Mouse (Mus musculus) small intestine, adult 2 months (tissue): ENCODE data around the gene Hydin. TPM values are rescaled to one million over a fixed set of nuclear protein-coding genes. Genes with fewer than 3 reads are reported as not detected.
"Not testable (repeated sequence)": the region's sequence is repeated elsewhere in the genome, so short reads cannot be mapped to it uniquely, and the experiment has no call there.

Experiments used
- H3K27ac ChIP-seq: fragments of 200-500 bp; 2 replicates; pipeline ENCODE4 v1.5.1; 2012; ENCODE audit warnings: low read depth, low read length, control low read depth, inconsistent platforms; ENCODE audit not compliant: insufficient read depth
- H3K27me3 ChIP-seq: fragments of 200-500 bp; 2 replicates; pipeline ENCODE4 v1.6.1; 2012; ENCODE audit warnings: mild to moderate bottlenecking, moderate library complexity, low read length, inconsistent platforms; ENCODE audit not compliant: control insufficient read depth, insufficient read depth
- H3K36me3 ChIP-seq: fragments of 200-500 bp; 2 replicates; pipeline ENCODE4 v1.6.1; 2012; ENCODE audit warnings: mild to moderate bottlenecking, low read length, control low read depth, inconsistent platforms; ENCODE audit not compliant: control insufficient read depth, insufficient read depth
- H3K4me1 ChIP-seq: fragments of 200-500 bp; 2 replicates; pipeline ENCODE4 v1.6.1; 2012; ENCODE audit warnings: low read length, inconsistent platforms, mixed read lengths; ENCODE audit not compliant: control insufficient read depth, insufficient read depth, insufficient read length
- H3K4me3 ChIP-seq: fragments of 200-500 bp; 2 replicates; pipeline ENCODE4 v1.5.1; 2012; ENCODE audit warnings: low read depth, mild to moderate bottlenecking, control low read depth, inconsistent platforms, low read length, moderate library complexity
- CTCF ChIP-seq: fragments of 200-500 bp; IDR thresholded peaks from 2 replicates; pipeline ENCODE4 v1.5.1; 2012; ENCODE audit warnings: low read depth, mild to moderate bottlenecking, control low read depth, inconsistent platforms, low read length, moderate library complexity, mixed read lengths; ENCODE audit not compliant: insufficient replicate concordance, insufficient read length; ENCODE audit errors: extremely low read depth
- POLR2A ChIP-seq: fragments of 200-500 bp; IDR thresholded peaks from 2 replicates; pipeline ENCODE4 v1.6.1; 2012; ENCODE audit warnings: low read depth, mild to moderate bottlenecking, control low read depth, inconsistent platforms, low read length, moderate library complexity
- WGBS: fragments of 180-500 bp; shearing (Covaris S2); methylation state at CpG from one replicate; pipeline ENCODE4 v1.1.7; 2018; 5-methylcytosine and 5-hydroxymethylcytosine counted together
- polyA plus RNA-seq: library from polyadenylated mRNA; depleted of rRNA; stranded (reverse); fragments of >200 nt; gene quantifications from 2 replicates; pipeline ENCODE4 v1.2.3, GENCODE M21; 2012

Hydin gene
- polyA plus RNA-seq, 1 experiment: not detected

- Histone ChIP-seq H3K4me1 (peaks cover 6% of the 10 kb centered on the region; the same call in 1 of the 2 replicates), H3K27ac (no peak overlapping the region), H3K27me3 (no peaks in the 10 kb centered on the region), H3K4me3 (no peak overlapping the region), H3K36me3 (no peaks in the 10 kb centered on the region)
- TF ChIP-seq POLR2A (no peak), CTCF (no peak)
- WGBS: 66% methylated on average over 15 of the region's 15 CpGs
Measured at GRCm38 (mm10) chr8:110522985-110523384, 256.2 kb downstream of the Hydin start.

GRCm38 (mm10) chr8:110525229-110525628, 258.5 kb downstream of the Hydin start:
- no peak overlapping the region for H3K4me3 ChIP-seq
- no peak overlapping the region for H3K27ac ChIP-seq
- 17% methylated on average over 15 of the region's 15 CpGs for WGBS
- no peaks in the 10 kb centered on the region for H3K36me3 ChIP-seq
- no peaks in the 10 kb centered on the region for H3K27me3 ChIP-seq
- peaks cover 8% of the 10 kb centered on the region for H3K4me1 ChIP-seq
- TF ChIP-seq CTCF (no peak), POLR2A (no peak)

- no peaks in the 10 kb centered on the region for H3K36me3 ChIP-seq
- WGBS: 16% methylated on average over 8 of the region's 8 CpGs
Measured at GRCm38 (mm10) chr8:110530008-110530762, 263.4 kb downstream of the Hydin start.

GRCm38 (mm10) chr8:110533781-110534180, 267.0 kb downstream of the Hydin start:
- WGBS: 76% methylated on average over 6 of the region's 6 CpGs
- Histone ChIP-seq H3K36me3 (no peaks in the 10 kb centered on the region), H3K27me3 (no peaks in the 10 kb centered on the region), H3K4me3 (no peak overlapping the region), H3K4me1 (peaks cover 3% of the 10 kb centered on the region; the same call in 1 of the 2 replicates), H3K27ac (no peak overlapping the region)
- TF ChIP-seq CTCF: no peak
- no peak for TF ChIP-seq POLR2A

More at GRCm38 (mm10) chr8:110530008-110530762, 263.4 kb downstream of the Hydin start:
- Histone ChIP-seq H3K27ac (no peak overlapping the region), H3K4me3 (no peak overlapping the region), H3K27me3 (no peaks in the 10 kb centered on the region), H3K4me1 (peaks cover 8% of the 10 kb centered on the region)
- TF ChIP-seq POLR2A: no peak
- TF ChIP-seq CTCF: no peak

- Histone ChIP-seq H3K4me1 (no peaks in the 10 kb centered on the region), H3K36me3 (no peaks in the 10 kb centered on the region), H3K4me3 (no peak overlapping the region), H3K27me3 (no peaks in the 10 kb centered on the region), H3K27ac (no peak overlapping the region)
- no peak for TF ChIP-seq CTCF
- TF ChIP-seq POLR2A: no peak
- 67% methylated on average over 4 of the region's 4 CpGs for WGBS
Measured at GRCm38 (mm10) chr8:110537849-110538248, 271.1 kb downstream of the Hydin start.

GRCm38 (mm10) chr8:110550343-110550742, 283.6 kb downstream of the Hydin start:
- 74% methylated on average over 1 of the region's 1 CpGs for WGBS
- no peak for TF ChIP-seq POLR2A
- no peak for TF ChIP-seq CTCF
- Histone ChIP-seq H3K4me3 (no peak overlapping the region), H3K27me3 (no peaks in the 10 kb centered on the region), H3K36me3 (no peaks in the 10 kb centered on the region), H3K4me1 (no peaks in the 10 kb centered on the region), H3K27ac (no peak overlapping the region)

GRCm38 (mm10) chr8:110552111-110552510, 285.3 kb downstream of the Hydin start:
- H3K4me1 ChIP-seq, H3K4me3 ChIP-seq, H3K27ac ChIP-seq, H3K27me3 ChIP-seq, H3K36me3 ChIP-seq: not testable (repeated sequence)
